Mouse (Mus musculus) ES-E14 (cell line): ENCODE data around the gene Abcc6.

Experiments used
- CHD2 ChIP-seq: IDR thresholded peaks from 2 replicates; pipeline ENCODE4 v1.6.1; 2014; ENCODE audit warnings: mild to moderate bottlenecking, low read depth, low read length, inconsistent platforms
- HCFC1 ChIP-seq: IDR thresholded peaks from 2 replicates; pipeline ENCODE4 v1.6.1; 2012; ENCODE audit warnings: low read length, inconsistent platforms, borderline replicate concordance; ENCODE audit not compliant: insufficient read depth
- MAFK ChIP-seq: IDR thresholded peaks from 2 replicates; pipeline ENCODE4 v1.6.1; 2014; ENCODE audit warnings: mild to moderate bottlenecking, low read depth, low read length, inconsistent platforms; ENCODE audit not compliant: insufficient read depth
- ZC3H11A ChIP-seq: IDR thresholded peaks from 2 replicates; pipeline ENCODE4 v1.6.1; 2012; ENCODE audit warnings: low read depth, mild to moderate bottlenecking, inconsistent platforms, low read length, borderline replicate concordance
- ZNF384 ChIP-seq: IDR thresholded peaks from 2 replicates; pipeline ENCODE4 v1.6.1; 2012; ENCODE audit warnings: low read depth, low read length, inconsistent platforms

GRCm38 (mm10) chr7:45920583-45921241 is 109.4 kb downstream of the Abcc6 start:
- TF ChIP-seq ZNF384 (no peak), HCFC1 (no peak), CHD2 (no peak), MAFK (no peak), ZC3H11A (no peak)
